Mouse (Mus musculus) forebrain, embryonic 11.5 days (tissue): ENCODE measurements at regions not wholly inside any gene's neighbourhood (a gene's known extent, or its start where the extent isn't known, plus 50 kb on each side); places are given as distances from the start of the nearest gene placed in this dataset.

Source experiments
- ATAC-seq: fragments of 200-750 bp; cut with Nextera tagmentation; replicated peaks from 2 replicates; pipeline ENCODE4 v1.8.0; 2017; ENCODE audit warnings: moderate TSS enrichment; ENCODE audit not compliant: low FRiP score
- DNase-seq: peaks from one replicate; pipeline ENCODE4 v3.0.0-alpha.2; 2017; ENCODE audit warnings: low spot score
- H3K27ac ChIP-seq: fragments of 300-500 bp; sonication (generic); 2 replicates; pipeline ENCODE4 v1.5.1; 2014; ENCODE audit warnings: low read depth, low read length
- H3K27me3 ChIP-seq: fragments of 300-500 bp; sonication (generic); 2 replicates; pipeline ENCODE4 v1.6.1; 2014; ENCODE audit warnings: mild to moderate bottlenecking, low read length, mixed read lengths; ENCODE audit not compliant: control insufficient read depth, insufficient read depth
- H3K36me3 ChIP-seq: fragments of 300-500 bp; sonication (generic); 2 replicates; pipeline ENCODE4 v1.6.1; 2014; ENCODE audit warnings: mild to moderate bottlenecking, low read length, moderate library complexity, mixed read lengths; ENCODE audit not compliant: control insufficient read depth, insufficient read depth
- H3K4me1 ChIP-seq: fragments of 300-500 bp; sonication (generic); replicated peaks from 2 replicates; pipeline ENCODE4 v1.6.1; 2014; ENCODE audit warnings: low read length, mixed read lengths; ENCODE audit not compliant: control insufficient read depth, insufficient read depth
- H3K4me2 ChIP-seq: fragments of 300-500 bp; sonication (generic); 2 replicates; pipeline ENCODE4 v1.6.1; 2014; ENCODE audit warnings: low read depth, mild to moderate bottlenecking, low read length, moderate library complexity, mixed read lengths; ENCODE audit not compliant: severe bottlenecking
- H3K4me3 ChIP-seq: fragments of 300-500 bp; sonication (generic); 2 replicates; pipeline ENCODE4 v1.5.1; 2014; ENCODE audit warnings: low read depth, low read length
- H3K9ac ChIP-seq: fragments of 300-500 bp; sonication (generic); 2 replicates; pipeline ENCODE4 v1.6.1; 2014; ENCODE audit warnings: low read length
- H3K9me3 ChIP-seq: fragments of 300-500 bp; sonication (generic); 2 replicates; pipeline ENCODE4 v1.6.1; 2016; ENCODE audit warnings: low read length, mixed read lengths; ENCODE audit not compliant: control insufficient read depth
- WGBS: fragments of 180-500 bp; shearing (Covaris S2); extraction: QIAGEN DNeasy Blood & Tissue Kit; methylation state at CpG from one replicate; pipeline ENCODE4 v1.1.7; 2014; 5-methylcytosine and 5-hydroxymethylcytosine counted together

DNA sequence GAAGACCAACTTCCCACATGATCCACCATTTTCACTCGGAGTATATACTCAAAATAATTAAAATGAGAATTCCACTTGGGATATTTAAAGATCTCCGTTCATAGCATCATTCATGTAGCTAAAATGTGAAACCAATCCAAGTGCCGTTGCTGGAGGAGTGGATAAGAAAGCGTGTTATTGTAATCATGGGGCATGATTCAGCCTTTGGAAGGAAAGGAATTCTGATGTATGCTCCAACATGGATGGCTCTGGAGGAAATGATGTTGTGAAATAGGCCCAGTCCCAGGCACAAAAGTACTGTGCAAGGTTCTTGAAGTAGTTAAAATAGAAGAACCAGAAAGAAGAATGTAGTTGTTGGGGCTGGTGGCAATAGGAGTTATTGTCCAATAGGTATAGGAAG, 64.7 kb upstream of the Rbms1 start:
- Histone ChIP-seq H3K36me3 (no peaks in the 10 kb centered on the region), H3K9ac (no peak overlapping the region), H3K4me2 (no peak overlapping the region), H3K27me3 (no peaks in the 10 kb centered on the region), H3K27ac (no peak overlapping the region), H3K4me3 (no peak overlapping the region), H3K4me1 (no peaks in the 10 kb centered on the region), H3K9me3 (no peaks in the 10 kb centered on the region)
- 91% methylated on average over 4 of the region's 4 CpGs for WGBS
- no peak for ATAC-seq
- no peak for DNase-seq

DNA sequence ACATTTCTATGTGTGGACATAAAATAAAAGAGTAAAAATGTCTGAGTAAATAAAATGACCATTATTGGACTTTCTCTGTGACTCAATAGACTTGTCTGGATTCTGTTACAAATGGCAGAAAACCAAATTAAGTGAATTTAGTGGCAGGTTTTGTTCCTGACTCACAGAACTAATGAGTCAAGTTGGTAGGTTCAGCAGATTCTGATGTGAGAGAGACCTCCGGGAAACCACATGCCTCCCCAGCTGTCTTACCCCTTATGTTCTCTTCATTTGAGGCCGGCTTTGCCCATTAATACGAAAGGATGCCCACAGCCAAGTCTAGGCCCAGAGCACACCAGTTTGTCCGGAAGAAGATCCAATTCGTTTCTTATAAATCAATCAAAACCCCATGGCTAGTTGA, 59.4 kb upstream of the Rbms1 start:
- H3K4me1 ChIP-seq, result no peaks in the 10 kb centered on the region
- WGBS, result 88% methylated on average over 5 of the region's 5 CpGs
- ATAC-seq, result no peak
- H3K9me3 ChIP-seq, result no peaks in the 10 kb centered on the region
- no peak overlapping the region for H3K4me3 ChIP-seq
- H3K9ac ChIP-seq, result no peak overlapping the region
- H3K36me3 ChIP-seq, result no peaks in the 10 kb centered on the region
- no peak for DNase-seq
- no peaks in the 10 kb centered on the region for H3K27me3 ChIP-seq
- no peak overlapping the region for H3K4me2 ChIP-seq
- no peak overlapping the region for H3K27ac ChIP-seq

DNA sequence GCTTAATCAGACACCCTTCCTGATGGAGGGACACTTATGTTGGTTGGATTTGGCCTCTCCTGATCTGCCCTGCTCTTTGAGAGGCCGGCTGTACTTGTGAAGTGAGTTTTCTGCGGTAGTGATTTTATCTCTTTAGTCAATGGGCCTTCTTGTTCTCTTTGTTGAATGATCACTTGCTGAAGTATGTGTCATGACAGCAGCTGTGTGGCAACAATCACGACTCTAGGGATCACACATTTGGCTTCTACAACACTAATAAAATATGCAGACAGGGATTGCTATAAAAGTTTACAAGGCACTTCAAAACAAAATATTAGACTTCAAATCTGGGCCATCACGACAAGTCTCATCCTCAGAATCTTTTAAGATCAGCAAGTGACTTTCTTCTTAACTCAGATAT, 57.8 kb upstream of the Rbms1 start:
- no peak for ATAC-seq
- Histone ChIP-seq H3K4me3 (no peak overlapping the region), H3K27ac (no peak overlapping the region), H3K9ac (no peak overlapping the region), H3K27me3 (no peaks in the 10 kb centered on the region), H3K4me1 (no peaks in the 10 kb centered on the region), H3K4me2 (no peak overlapping the region), H3K9me3 (no peaks in the 10 kb centered on the region), H3K36me3 (no peaks in the 10 kb centered on the region)
- DNase-seq, result no peak
- 77% methylated on average over 4 of the region's 4 CpGs for WGBS

DNA sequence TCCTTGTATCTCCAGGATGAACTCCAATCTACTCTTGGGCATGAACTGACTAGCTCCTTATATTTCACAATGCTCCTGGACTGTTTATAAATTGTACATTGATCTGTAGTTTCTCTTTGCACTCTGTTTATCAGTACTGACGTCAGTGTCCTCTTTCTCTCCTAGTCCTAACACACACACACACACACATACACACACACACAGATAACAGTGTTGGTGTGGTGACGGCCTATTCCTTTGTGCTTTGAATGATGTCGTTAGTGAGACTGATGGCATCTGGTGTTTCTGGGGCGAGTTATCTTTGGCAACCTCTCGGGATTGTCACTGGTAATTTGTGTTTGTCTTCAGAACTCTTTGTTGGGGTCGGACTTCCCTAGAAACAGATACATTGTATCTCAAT, 50.0 kb upstream of the Rbms1 start:
- WGBS, result 47% methylated on average over 6 of the region's 6 CpGs
- H3K4me3 ChIP-seq, result no peak overlapping the region
- H3K4me2 ChIP-seq, result no peak overlapping the region
- H3K36me3 ChIP-seq, result no peaks in the 10 kb centered on the region
- H3K9ac ChIP-seq, result no peak overlapping the region
- H3K27me3 ChIP-seq, result no peaks in the 10 kb centered on the region
- H3K27ac ChIP-seq, result no peak overlapping the region
- no peaks in the 10 kb centered on the region for H3K4me1 ChIP-seq
- ATAC-seq, result no peak
- DNase-seq, result no peak
- H3K9me3 ChIP-seq, result no peaks in the 10 kb centered on the region
